Mouse (Mus musculus) gonadal fat pad, adult 2 months (tissue): Measurements from ENCODE around the gene Dnajc28. TPM values are rescaled to one million over a fixed set of nuclear protein-coding genes. Genes with fewer than 3 reads are reported as not detected.

Source experiments
- DNase-seq: peaks from one replicate; pipeline ENCODE4 v3.0.0-alpha.2; 2012; ENCODE audit warnings: low read depth
- polyA plus RNA-seq: library from polyadenylated mRNA; depleted of rRNA; stranded (reverse); fragments of >200 nt; gene quantifications from 2 replicates; pipeline ENCODE4 v1.2.3, GENCODE M21; 2012

Dnajc28 gene
- polyA plus RNA-seq, 1 experiment = 1.5 TPM

DNA sequence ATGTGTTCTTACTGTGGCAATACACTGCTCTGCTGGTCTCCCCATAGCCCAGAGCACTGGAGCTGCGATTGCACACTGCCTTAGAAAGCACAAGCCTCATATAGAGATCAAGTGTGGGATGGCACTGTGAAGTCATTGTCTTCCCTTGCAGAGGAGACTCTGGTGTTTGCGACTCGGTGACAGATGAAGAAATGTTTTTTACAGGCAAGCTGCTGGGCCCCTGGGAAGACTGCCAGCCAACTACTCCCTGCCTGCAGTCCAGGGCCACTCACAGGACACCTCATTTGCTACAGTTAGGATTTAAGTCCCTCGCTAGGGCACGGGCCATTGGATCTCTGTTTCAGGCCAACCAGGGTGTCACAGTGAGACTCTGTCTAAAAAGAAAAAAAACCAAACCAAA, 13.6 kb upstream of the Dnajc28 start:
- no peak for DNase-seq

DNA sequence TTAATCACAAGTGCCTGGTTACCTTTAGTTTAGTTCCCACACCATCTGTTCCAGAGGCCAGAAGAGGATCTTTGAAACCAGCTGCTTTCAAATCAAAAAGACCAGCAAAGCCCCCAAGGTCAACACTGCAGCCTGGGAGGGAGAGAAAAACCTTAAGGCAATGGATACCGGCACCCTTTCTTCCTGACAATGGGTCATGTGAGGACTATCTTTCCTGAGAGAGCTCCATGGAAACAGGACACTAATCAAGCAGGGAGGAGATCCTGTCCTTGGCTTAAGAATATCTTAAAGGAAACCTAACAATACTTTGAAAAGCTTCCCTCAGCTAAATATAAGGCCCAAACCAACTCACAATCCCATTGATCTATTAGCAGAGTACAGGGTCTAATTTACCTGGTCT, 11.8 kb upstream of the Dnajc28 start:
- DNase-seq = no peak

DNA sequence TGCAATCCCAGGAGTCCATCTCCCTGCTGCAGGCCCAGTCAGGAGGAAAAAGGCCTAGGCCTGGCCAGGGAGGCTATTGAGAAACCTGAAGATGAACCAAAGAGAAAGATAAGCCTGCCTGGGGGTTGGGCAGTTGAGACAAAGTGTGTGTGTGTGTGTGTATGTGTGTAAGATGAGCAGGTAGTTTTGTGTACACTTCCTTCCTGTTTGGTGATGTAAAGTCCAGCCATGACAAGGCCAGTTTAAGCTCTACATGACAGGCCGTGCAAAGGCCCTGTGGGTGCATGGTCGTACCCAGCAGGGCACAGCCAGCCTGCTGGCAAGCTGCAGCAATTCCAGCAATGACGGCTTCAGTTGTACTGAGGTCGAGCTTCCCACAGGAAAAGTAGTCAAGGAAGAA, 10.9 kb upstream of the Dnajc28 start:
- DNase-seq = no peak

DNA sequence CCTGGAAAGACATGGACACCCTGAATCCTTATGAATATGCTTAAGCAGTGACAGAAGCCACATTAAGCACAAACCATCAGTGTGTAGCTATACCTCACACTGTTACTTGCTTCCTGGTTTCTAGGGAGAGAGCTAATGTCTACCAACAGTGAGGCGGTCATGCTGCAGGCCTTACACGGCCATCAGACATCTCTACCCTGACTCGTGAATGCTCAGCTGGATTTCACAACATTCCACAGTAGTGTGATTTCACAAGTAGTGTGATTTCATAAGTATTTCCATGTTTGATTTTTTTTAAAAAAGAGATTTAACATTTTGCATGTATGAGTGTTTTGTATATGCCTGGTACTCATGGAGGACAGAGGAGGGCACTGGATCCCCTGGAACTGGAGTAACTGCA, 9.8 kb upstream of the Dnajc28 start:
- no peak for DNase-seq

DNA sequence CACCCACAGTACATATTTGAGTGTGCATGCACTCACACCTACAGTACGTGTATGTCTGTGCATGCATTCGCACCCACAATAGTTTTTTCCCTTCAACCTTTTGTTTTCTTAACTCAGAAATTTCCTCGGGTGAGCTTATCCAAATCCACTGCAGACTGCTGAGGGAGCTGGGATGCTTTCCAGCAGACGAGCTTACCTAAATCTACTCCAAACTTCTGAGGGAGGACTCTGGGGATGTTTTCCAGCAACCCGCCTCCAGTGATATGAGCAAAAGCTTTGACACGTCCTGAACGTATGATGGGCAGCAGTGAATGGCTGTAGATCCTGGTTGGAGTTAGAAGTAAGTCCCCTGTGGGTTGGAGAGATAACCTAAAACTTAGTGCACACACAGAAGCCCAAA, 9.0 kb upstream of the Dnajc28 start:
- DNase-seq = no peak

DNA sequence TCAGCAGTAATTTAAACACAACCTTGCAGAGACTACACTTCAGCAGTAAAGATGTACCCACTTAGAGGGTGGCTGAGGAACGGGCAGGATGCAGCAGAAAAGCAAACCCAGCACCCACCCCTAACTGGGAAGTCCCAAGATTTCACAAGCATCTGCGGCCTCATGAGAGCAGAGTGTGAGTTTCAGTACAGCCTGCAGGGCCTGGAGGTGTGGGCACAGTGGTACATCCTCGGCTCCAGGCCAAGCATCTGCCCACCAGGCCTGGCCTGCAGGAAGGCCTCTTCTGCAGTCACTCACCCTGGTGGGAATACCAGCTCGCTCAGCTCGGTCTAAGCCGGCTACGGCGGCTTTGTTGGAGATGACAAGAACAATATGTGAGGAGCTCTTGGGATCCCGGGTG, 4.2 kb upstream of the Dnajc28 start:
- DNase-seq = no peak

DNA sequence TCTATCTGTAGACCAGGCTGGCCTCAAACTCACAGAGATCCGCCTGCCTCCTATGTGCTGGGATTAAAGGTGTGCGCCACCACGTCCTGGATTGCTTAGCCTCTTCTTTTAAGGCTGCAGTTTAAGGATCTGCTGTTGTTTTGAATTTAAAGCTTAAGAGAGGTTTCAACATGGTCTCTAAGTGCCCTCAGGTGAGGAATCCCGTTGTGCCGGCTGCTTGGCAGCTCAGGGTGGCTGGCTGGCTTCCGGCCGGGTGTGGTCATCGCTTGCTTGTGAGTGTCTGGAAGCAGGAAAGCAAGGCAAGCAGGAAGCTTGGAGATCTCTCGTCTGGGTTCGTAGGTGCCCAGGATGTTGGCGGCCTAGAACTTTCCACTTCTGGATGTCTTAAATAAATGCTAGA, 2.2 kb upstream of the Dnajc28 start:
- no peak for DNase-seq

DNA sequence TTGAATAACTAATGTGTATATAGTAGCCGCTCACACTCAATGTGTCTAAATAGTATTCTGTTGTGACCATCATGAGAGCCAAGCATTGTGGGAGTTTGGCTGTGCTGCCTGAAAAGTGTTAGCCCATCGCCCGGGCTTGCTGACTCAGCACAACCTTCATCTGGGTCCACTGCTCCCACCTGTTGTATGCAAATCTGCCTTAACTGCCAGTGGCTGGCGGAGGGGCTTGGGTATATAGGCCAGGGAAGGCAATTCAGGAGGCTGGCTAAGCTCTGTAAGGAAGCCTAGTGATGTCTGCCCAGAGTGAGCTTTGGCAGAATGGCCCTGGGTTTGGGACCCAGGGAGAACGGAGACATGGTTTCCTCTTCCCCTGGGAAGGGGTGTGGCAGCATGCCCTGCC, 1.4 kb upstream of the Dnajc28 start:
- no peak for DNase-seq

DNA sequence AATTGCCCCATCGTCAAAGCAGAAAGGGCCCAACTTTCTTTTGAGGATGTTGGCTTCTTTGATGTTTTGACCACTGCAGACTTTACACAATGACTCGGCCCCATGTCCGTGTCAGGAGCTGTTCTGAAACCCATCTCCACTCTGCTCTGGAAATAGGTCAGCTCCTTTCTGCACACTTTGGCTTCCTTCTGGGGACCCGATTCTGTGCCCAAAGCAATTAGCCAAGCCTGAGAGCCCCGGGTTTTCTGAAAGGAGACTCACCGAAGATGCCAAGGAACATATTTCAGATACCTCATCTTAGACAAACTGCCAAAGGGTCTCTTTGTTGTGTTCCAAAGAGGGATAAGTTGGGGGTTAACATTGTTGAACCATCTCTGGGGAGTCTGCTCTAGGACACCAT, 4.3 kb downstream of the Dnajc28 start:
- DNase-seq = no peak

DNA sequence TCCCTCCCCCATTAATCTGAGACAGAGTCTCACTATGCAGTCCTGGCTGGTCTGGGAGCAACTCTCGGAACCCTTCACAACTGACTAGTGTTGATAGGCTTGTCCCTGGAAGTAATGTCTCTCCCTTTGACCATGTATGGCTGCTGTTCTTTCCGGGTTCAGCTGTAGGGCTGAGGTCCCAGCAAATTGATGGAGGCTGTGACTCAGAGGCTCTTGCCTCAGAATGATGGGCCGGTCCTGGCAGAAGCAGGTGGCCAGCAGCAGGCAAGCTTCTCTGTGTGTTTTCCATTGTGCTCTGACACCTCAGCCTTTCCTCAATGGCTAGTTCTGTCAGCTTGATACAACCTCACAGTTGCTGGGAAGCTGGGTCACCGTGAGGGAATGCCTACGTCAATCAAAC, 6.3 kb downstream of the Dnajc28 start:
- no peak for DNase-seq

DNA sequence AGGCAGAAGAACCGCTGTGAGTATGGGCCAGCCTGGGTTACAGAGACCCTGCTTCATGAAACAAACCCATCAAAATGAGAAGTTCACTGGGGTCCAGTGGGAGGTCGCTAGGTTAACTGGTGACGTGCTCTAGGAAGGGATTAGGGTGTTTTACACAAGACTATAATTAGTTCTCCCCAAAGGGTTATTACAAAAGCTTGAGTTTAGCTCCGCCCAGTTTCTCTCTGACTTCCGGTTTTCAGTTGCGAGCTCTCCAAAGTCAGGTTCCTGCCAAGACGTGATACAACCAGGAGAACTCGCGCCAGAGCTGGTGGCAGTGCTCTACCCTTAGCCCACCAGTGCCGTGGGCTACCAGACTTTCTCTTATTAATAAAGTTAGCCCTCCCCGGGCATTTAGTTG, 7.6 kb downstream of the Dnajc28 start:
- DNase-seq = no peak

DNA sequence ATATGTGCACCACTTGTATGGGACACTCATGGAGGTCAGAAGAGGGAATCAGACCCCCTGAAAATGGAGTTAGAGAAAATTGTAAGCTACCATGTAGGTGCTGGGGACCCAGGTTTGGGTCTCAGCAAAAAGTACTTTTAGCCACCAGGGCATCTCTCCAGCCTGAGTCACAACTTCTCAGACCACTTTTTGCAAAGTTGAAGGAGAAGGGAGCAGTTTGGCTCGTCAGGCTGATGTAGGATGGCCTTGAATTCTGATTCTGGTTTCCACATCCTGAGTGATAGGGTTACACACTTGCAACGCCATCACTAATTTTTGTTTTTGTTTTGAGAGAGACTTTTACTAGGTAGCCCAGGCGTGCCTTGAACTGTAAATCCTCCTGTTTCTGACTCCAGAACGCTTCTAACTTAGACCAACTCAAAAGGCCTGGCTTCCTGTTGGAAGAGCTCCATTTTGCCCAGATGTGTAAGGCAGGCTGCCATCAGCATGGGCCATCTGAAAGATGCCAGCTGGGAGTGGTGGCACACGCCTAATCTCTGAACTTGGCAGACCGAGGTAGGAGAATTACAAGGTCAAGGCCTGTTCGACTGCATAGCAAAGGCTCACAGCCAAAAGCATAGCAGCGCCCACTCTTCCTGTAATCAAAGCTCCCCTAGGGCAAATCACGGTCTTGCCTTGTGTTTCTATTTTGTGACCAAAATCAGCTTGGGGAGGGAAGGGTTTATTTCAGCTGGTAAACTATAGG, 9.2 kb downstream of the Dnajc28 start:
- no peak for DNase-seq

DNA sequence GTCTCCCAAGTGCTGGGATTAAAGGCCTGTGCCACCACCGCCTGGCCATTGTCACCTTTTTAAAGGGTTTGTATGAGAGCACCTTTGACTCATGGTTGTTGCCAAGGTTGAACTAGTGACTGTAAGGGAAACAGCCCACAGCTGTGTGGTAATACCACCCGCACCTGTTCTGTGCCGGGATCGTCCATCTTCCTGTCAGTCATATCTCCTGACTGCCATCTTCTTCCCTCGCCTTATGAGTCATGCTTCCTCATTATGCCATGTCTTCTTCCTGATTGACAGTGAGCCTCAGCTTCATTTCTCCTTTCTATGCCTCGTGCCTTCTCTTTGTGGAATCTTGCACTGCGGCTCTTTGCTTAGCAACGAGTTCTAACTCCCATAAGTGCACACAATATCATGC, 11.9 kb downstream of the Dnajc28 start:
- no peak for DNase-seq

DNA sequence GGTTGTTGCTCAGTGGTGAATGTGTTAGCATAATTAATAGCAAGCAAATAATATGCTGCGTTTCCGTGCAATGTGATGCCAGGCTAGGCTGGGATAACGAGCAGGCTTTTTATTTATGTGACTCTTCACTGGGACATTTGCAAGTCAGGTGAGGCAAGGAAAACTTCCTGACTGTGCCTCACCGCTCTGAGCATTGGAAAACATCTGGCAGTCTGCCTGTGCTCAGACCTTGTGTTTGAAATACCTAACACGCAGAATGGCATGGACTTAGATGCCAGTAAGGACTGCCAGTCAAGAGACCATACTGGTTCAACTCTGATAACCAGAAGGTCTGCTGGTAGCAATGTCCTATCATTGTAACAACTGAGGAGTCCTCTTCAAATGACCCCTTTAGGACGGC, 13.7 kb downstream of the Dnajc28 start:
- no peak for DNase-seq

DNA sequence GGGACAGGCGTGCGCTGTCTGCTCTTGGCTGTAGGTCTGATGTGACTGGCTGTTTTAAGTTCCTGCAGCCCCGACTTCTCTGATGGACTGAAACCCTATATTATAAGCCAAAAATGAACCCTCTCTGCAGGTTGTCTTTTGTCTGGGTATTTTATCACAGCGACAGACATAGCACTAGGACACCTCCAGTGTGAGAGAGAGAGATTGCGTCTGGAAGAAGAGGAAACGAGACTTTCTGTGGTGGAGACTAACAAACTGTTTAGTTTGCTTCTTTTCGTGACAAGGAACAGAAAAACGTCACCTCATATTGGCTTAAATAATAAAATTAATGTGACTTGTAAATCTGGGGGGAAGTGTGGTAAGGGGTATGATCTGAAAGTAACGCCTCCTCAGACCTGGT, 17.1 kb downstream of the Dnajc28 start:
- DNase-seq = no peak

DNA sequence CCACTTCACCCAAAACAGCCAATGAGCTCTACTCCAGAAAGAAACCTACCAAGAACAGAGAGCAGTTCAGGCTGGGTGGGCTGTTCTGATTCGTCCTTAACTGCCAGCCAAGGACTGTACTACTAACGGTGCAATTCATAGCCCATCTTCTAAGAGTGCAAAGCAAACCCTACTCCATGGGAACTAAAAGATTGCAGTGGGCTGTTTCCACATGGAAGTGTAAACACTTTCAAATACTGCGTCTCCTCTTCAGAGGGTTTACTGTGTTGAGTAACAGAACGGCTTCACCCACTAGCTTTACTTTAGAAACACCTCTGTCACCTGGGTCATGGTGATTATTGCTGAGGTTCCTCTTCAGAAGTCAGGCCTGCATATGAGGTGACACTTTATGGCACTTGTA, 17.7 kb downstream of the Dnajc28 start:
- DNase-seq = no peak

DNA sequence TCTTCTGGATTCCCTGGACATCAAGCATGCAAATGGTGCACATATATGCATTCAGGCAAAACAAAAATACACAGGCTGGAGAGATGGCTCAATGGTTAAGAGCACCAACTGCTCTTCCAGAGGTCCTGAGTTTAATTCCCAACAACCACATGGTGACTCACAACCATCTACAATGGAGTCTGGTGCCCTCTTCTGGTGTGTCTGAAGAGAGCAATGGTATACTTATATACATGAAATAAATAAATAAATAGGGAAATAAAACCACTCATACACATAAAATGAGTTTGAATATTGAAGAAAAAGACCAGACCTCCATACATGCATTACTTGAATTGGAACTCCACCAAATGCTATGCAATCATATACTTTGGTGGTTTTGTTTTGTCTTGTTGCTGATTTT, 19.6 kb downstream of the Dnajc28 start:
- no peak for DNase-seq

DNA sequence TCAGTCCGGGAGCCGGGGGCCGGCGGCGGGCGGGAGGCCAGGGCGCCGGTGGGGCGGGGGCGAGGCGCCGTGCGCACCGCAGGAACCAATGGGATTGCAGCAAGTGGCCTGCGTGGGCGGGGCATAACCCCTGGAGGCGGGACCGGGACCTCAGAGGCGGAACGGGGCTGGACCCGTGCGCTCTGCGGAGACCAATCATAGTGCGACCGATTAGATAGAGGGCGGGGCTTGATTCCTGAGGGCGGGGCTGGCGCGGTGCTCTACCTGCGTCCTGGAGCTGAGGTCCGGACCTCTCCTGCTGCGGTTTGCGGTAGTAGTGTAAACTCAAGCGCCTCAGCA, 21.2 kb downstream of the Dnajc28 start, which contains the start of gene Tmem50b:
Gene Tmem50b, minus strand, starts transcription at position 129 of the 339 bp plus-strand sequence.
- DNase-seq = no peak

DNA sequence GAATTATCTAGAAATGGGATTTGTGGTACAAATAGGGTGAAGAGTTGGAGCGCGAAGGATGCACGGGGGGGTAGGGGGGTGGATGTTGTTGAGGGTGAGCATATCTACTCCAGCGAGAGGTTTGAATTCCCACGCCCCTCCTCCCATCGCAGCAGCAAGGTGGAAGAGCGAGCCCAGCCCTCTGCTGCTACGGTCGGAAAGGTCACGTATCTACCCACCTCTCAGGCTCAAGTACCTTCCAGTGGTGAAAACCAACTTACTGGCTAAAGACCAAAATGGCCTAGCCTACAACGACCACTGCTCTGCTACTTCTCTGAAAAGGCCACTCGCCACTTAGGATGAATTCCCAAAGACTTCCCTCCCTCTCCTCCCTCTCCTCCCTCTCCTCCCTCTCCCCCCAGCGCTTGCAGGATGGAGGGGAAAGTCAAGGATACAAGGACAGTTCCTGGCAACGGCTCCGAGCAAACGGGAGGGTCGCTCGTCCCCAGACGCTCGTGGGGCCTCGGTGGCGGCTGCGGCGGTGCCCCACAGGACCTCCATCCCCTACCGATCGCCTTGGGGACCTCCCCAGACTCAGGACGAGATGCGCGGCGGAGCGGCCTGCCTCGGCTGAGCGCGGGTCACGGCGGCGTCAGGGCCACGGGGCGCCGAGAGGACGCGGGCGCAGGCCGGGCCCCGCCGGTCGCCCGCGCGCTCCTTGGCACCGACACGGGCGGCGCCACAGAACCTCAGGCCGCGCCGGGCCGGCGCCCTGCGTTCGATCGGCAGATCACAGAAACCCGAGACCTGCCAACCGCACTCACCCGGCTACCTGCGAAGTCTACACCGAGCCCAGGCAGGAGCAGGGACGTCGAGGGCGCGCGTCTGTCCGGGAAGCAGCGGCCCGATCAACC, 21.8 kb downstream of the Dnajc28 start:
- no peak for DNase-seq

DNA sequence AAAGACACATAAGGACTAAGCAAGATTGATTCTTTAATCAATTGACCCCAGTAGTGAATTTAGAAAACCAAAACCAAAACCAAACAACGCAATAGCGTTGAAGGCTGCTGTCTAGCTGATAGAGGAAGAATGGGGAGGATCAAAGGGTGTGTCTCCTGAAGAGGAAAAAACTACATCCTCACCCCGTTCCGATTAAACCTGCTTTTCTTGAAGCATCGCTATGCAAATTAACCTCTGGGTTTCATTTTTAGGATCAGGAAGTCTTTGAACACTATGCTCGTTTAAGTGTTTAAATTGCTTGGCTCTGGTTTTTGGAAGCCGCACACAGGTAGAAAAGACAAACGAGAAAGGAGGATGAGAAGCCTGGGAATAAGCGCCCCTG, 22.4 kb downstream of the Dnajc28 start:
- DNase-seq = no peak

DNA sequence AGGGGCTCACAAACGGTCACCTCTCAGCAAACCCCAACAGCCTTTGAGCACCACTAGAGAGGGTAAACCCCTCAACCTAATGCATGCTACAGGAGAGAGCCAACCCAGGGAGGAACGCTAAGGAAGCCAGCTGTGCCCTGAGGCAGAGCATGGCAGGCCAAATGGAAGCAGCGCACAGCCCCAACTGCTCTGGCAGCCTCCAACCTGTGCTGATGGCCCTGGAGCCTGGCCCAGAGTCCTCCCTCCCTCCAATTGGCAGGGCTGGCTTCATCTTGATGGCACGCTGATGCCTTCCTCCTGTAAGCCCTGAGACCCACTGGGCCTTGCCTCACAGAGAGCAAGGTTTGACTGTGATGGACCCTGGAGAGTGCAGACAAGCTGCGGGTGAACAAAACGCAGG, 23.8 kb downstream of the Dnajc28 start:
- no peak for DNase-seq

DNA sequence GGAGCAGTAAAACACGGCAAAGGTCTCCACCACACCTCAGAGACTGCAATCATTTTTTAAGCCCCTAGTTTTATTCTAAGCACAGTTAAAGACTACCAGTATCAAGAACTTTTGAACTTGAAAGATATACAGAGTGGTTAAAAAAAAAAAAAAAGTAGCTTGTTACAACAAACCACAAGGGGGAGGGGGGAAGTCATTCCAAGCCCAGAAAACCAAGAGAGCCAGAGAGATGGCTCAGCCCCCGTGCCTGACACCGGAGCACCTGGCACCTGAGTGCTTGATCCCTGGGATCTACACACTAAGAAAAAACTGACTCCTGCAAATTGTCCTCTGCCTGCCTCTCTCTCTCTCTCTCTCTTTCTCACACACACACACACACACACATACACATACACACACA, 25.6 kb downstream of the Dnajc28 start:
- DNase-seq = no peak

DNA sequence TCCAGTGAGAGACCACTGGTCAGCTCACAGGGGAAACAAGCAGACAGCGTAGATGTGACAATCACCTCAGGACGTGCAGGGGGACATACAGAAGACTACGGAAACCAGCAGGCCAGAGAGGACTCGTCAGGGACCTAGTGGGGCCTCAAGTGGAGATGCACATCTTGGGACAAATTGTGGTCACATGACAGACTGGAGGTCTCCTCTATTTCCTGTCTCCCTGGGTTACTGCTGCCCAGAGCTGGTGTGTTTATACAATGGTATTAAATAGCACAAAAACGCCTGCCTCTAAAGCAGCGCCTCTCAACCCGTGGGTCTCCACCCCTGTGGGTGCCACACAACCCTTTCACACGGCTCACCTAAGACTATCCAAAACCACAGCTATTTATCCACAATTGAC, 26.7 kb downstream of the Dnajc28 start:
- DNase-seq = no peak
